Comparison of ENCODE assay signal across 9 mouse cellular contexts in the genomic region with DNA sequence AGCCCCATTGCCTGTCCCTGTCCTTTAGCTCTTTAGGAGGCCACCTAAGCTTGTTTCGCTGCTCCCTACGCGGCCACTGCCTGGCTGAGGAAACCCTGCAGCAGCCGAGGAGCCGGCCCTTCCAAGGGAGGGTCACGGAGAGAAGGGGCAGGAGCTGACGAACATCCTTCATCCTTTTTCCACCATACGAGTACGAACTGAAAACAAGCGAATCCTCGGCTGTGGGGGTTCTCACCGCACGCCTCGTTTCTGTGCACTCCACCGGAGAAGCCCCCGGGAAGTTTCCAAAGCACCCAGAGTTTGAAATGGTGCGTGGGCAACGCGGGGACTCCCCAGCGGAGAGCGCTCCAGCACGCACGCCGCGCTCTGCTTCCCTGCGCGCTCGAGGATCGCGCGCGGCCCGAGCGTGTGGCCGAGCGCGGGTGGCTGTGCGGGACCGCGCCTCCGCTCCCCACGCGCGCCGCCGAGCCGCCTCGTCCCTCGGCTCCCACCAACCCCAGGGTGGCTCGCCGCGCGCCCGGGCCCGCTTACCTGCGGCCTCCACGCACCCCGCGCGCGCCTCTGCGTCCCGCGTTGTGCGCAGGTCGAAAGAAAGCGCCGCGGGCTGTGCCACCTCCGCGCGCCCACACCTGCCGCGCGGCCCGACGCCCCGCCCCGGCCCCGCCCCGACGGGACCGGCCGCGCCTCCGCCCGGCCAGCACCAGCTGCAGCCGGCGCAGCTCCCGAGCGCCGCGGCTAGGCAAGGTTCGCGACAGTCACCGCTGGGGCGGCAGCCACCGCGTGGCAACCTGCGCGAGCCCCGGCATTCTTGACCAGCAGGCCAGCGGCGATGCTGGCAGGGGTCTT. TPM values are rescaled to one million over a fixed set of nuclear protein-coding genes. Genes with fewer than 3 reads are reported as not detected.
DNase-seq lines count a peak whose midpoint lies in the region; ATAC-seq lines count a peak whose summit lies in the region.
"Had no signal": no experiment of that assay in that cellular context is flagged by ENCODE, and none has a peak within 500 bp of the region (broad histone marks: within the 10 kb centered on the region; RNA-seq: fewer than 3 reads in every experiment).

No protein-coding gene starts in this region.

- H3K27ac ChIP-seq in heart, embryonic 15.5 days: no peak overlapping the region
- H3K27ac ChIP-seq in liver, embryonic 13.5 days: peak overlapping the region; percentile 18
- no peak overlapping the region for H3K27ac ChIP-seq in neural tube, embryonic 11.5 days (ENCODE audit: low read depth, low read length)

- DNase-seq in 416B (ENCODE audit: low read depth): peak; percentile 77
- DNase-seq in adrenal gland, postnatal 10 days: peak; percentile 73
- DNase-seq in embryo, embryonic 11.5 days (ENCODE audit: low read depth, low spot score): peak; percentile 23
- DNase-seq in kidney, postnatal 14 days: peak; percentile 68
- peak; percentile 55 for DNase-seq in liver, embryonic 13.5 days
- DNase-seq in neural tube, embryonic 11.5 days (ENCODE audit: low spot score): peak; percentile 70
- peak; percentile 71 for DNase-seq in testis, postnatal 14 days (ENCODE audit: low spot score)

- WGBS in heart, embryonic 15.5 days: under 1% methylated on average over 104 of the region's 104 CpGs
- under 1% methylated on average over 104 of the region's 104 CpGs for WGBS in liver, embryonic 13.5 days (ENCODE audit: insufficient replicate concordance)
- under 1% methylated on average over 89 of the region's 104 CpGs for WGBS in neural tube, embryonic 11.5 days

- no peaks in the 10 kb centered on the region for H3K9me3 ChIP-seq in heart, embryonic 15.5 days (replicated peaks)
- no peaks in the 10 kb centered on the region for H3K9me3 ChIP-seq in liver, embryonic 13.5 days (replicated peaks)
- H3K9me3 ChIP-seq in neural tube, embryonic 11.5 days (ENCODE audit: control insufficient read depth, low read length): no peaks in the 10 kb centered on the region

- peaks cover 6% of the 10 kb centered on the region for H3K4me1 ChIP-seq in heart, embryonic 15.5 days (replicated peaks)
- H3K4me1 ChIP-seq in liver, embryonic 13.5 days (replicated peaks): peaks cover 18% of the 10 kb centered on the region
- H3K4me1 ChIP-seq in neural tube, embryonic 11.5 days (ENCODE audit: control insufficient read depth, insufficient read depth, low read length): no peaks in the 10 kb centered on the region

- H3K4me3 ChIP-seq in heart, embryonic 15.5 days: peak overlapping the region; percentile 75
- H3K4me3 ChIP-seq in liver, embryonic 13.5 days (replicated peaks): peak overlapping the region; percentile 75
- peak overlapping the region; percentile 68 for H3K4me3 ChIP-seq in neural tube, embryonic 11.5 days (ENCODE audit: low read depth, low read length)

- ATAC-seq in heart, embryonic 15.5 days (replicated peaks; ENCODE audit: insufficient number of reproducible peaks, insufficient read depth, low FRiP score, low read depth): peak; percentile 91
- peak; percentile 98 for ATAC-seq in liver, embryonic 13.5 days (ENCODE audit: low read depth)
- peak; percentile 93 for ATAC-seq in neural tube, embryonic 11.5 days (ENCODE audit: insufficient read depth, low FRiP score, low TSS enrichment)

- H3K4me2 ChIP-seq in heart, embryonic 15.5 days: peak overlapping the region; percentile 98
- peak overlapping the region; percentile 94 for H3K4me2 ChIP-seq in liver, embryonic 13.5 days
- H3K4me2 ChIP-seq in neural tube, embryonic 11.5 days (ENCODE audit: low read depth): peak overlapping the region; percentile 95

- H3K9ac ChIP-seq in heart, embryonic 15.5 days: peak overlapping the region; percentile 52
- H3K9ac ChIP-seq in liver, embryonic 13.5 days: peak overlapping the region; percentile 77
- H3K9ac ChIP-seq in neural tube, embryonic 11.5 days (ENCODE audit: low read length): peak overlapping the region; percentile 56

- peaks cover 34% of the 10 kb centered on the region for H3K27me3 ChIP-seq in heart, embryonic 15.5 days
- peaks cover 17% of the 10 kb centered on the region for H3K27me3 ChIP-seq in liver, embryonic 13.5 days
- peaks cover 17% of the 10 kb centered on the region for H3K27me3 ChIP-seq in neural tube, embryonic 11.5 days (ENCODE audit: control insufficient read depth, insufficient read depth, low read length)

- H3K36me3 ChIP-seq in heart, embryonic 15.5 days: no peaks in the 10 kb centered on the region
- H3K36me3 ChIP-seq in liver, embryonic 13.5 days: no peaks in the 10 kb centered on the region
- H3K36me3 ChIP-seq in neural tube, embryonic 11.5 days (ENCODE audit: control insufficient read depth, insufficient read depth, low read length): no peaks in the 10 kb centered on the region

RNA-seq across cellular contexts. Expression of a gene that starts 58.1 kb away (rescaled TPM):
- total RNA-seq in adrenal gland, postnatal 10 days (2021): not detected
- polyA plus RNA-seq in heart, embryonic 15.5 days (2015; fragmentation: Nextera tagmentation; extraction: Ambion mirVana): not detected in 2 replicates
- polyA plus RNA-seq in liver, embryonic 13.5 days (2015; fragmentation: Nextera tagmentation; extraction: Ambion mirVana): not detected in 2 replicates
- not detected in 2 replicates for polyA plus RNA-seq in neural tube, embryonic 11.5 days (2014; fragmentation: Nextera tagmentation; extraction: Ambion mirVana)
- total RNA-seq: adrenal gland, postnatal 4 days had no signal

Comparison
In these comparisons a context has a peak if more than half of its experiments do, and no peak if none do; other contexts are left out.
1. DNase-seq: peak in every context shown above with its lines; median percentile 77 in 416B; 73 in adrenal gland, postnatal 10 days; 71 in testis, postnatal 14 days; 70 in neural tube, embryonic 11.5 days; 68 in kidney, postnatal 14 days; 55 in liver, embryonic 13.5 days; 23 in embryo, embryonic 11.5 days.